Mouse (Mus musculus) brain, embryonic 14.5 days (tissue): ENCODE measurements around the gene Vkorc1l1. TPM values are rescaled to one million over a fixed set of nuclear protein-coding genes. Genes with fewer than 3 reads are reported as not detected.
A peak's percentile ranks its signal among the peaks of the same experiment; 100 is the strongest.

Source experiments
- DNase-seq: peaks from one replicate; pipeline ENCODE4 v3.0.0-alpha.2; 2011; ENCODE audit warnings: low read depth
- CTCF ChIP-seq: fragments of 200-500 bp; IDR thresholded peaks from 2 replicates; pipeline ENCODE4 v1.5.1; 2012; ENCODE audit warnings: inconsistent platforms, mild to moderate bottlenecking, moderate library complexity, borderline replicate concordance; ENCODE audit not compliant: insufficient read depth, insufficient read length; ENCODE audit errors: extremely low read depth
- POLR2A ChIP-seq: fragments of 200-500 bp; IDR thresholded peaks from 2 replicates; pipeline ENCODE4 v1.6.1; 2012; ENCODE audit warnings: mild to moderate bottlenecking, inconsistent platforms, borderline replicate concordance; ENCODE audit not compliant: poor library complexity, insufficient read depth, insufficient read length, severe bottlenecking; ENCODE audit errors: extremely low read depth
- polyA plus RNA-seq: library from polyadenylated mRNA; depleted of rRNA; stranded (reverse); fragments of >200 nt; gene quantifications from 2 replicates; pipeline ENCODE4 v1.2.3, GENCODE M21; 2012

Gene Vkorc1l1
- polyA plus RNA-seq, 1 experiment: 51.2 TPM

GRCm38 (mm10) chr5:129954473-129955254, 12.9 kb downstream of the Vkorc1l1 start:
- DNase-seq: no peak
- TF ChIP-seq CTCF: no peak
- TF ChIP-seq POLR2A: no peak

- TF ChIP-seq CTCF (no peak), POLR2A (no peak)
- peak; percentile 11 for DNase-seq
Measured at GRCm38 (mm10) chr5:129955792-129956191, 14.0 kb downstream of the Vkorc1l1 start.

DNA sequence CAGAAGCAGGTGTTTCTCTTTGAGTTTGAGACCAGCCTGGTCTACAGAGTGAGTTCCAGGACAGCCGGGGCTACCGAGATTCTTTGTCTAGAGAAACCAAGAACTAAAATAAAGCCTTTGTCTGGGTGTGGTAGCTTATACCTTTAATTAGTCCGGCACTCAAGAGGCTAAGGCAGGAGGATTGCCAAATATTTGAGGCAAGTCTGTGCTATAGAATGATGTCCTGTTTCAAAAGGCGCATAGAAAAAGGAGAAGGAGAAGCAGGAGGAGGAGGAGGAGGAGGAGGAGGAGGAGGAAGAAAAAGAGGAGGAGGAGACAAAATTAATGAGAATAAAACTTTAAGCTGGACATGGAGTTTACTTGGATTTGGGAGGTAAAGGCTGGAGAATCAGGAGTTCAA, 21.5 kb downstream of the Vkorc1l1 start:
- peak; percentile 7 for DNase-seq
- TF ChIP-seq CTCF: no peak
- TF ChIP-seq POLR2A: no peak

DNA sequence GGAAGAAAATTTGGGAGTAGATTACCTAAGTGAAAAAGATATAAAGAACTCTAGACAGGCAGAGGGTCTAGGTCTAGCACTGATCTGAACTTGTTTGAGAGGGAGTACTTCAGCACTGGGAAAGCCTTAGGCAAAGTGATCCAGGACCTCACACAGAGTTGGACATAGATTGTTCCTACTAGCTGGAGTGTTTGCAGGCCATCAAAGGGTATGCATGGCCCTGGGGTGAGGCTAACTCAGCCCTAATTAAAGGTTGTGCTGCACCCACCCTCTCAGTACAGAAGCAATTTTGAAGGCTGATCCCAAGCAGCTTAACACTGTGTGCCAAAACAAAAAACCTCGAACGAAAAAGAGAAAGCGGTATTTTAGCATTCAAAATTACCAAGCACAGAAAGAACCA, 24.7 kb downstream of the Vkorc1l1 start:
- no peak for TF ChIP-seq CTCF
- TF ChIP-seq POLR2A: no peak
- peak; percentile 26 for DNase-seq

- TF ChIP-seq POLR2A (no peak), CTCF (no peak)
- DNase-seq: peak; percentile 2
Measured at GRCm38 (mm10) chr5:129968417-129968816, 26.6 kb downstream of the Vkorc1l1 start.

DNA sequence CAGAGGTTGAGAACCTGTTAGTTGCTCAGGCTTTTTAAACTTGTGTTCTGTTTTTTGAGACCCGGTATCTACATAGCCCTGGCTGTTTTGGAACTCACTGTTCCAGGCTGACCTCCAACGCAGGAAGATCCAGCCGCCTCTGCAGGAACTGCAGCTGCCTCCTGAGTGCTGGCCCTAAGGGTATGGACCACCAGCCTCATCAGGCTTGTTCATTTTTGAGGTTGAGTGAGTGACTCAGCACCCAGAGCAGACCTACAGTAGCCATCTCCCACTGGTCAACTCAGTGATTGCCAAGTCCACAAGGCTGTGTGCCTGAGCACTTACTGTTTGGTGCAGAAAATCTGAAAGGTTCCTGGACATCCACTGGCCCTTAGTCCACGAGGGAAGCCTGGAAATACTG, 29.7 kb downstream of the Vkorc1l1 start:
- TF ChIP-seq POLR2A: no peak
- TF ChIP-seq CTCF: no peak
- no peak for DNase-seq

DNA sequence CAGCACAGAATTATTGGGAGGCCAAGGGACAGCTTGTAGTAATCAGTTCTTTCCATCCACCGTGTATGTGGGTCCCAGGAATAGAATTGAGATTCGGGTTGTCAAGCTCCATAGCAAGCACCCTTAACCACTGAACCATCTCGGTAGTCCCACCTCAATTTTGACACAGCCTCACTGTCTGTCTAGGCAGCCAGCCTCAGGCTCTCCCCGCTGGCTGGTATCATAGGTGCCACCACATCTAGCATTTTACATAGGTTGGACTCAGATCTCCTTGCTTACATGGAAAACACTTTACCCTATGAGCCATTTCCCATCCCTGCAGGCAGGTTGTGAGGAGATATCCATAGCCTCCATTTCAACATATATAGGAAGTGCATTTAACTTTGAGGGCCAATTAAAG, 32.6 kb downstream of the Vkorc1l1 start:
- no peak for DNase-seq
- TF ChIP-seq POLR2A (no peak), CTCF (no peak)

DNA sequence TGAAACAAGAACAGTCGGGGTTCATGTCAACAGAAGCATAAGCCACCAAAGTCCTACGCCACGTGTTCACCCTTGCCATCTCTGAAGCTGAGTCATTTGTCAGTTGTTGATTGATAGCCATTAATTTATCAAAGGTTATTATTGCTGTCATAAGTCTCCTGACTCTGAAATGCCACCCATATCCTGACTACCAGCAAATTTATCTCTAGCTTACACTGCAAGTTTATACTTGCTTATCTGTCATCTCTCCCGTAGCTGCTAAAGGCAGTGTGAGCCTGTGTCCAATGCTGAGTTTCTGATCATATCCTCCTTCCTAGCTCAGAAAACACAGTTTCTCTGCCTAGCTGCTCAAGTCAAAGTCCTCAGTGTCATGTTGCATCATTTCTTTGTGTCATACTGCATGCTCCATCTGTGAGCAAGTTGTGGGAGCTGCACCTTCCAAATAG, 33.1 kb downstream of the Vkorc1l1 start:
- TF ChIP-seq POLR2A: no peak
- no peak for TF ChIP-seq CTCF
- no peak for DNase-seq

- no peak for DNase-seq
- no peak for TF ChIP-seq POLR2A
- TF ChIP-seq CTCF: no peak
Measured at GRCm38 (mm10) chr5:129977768-129978167, 36.0 kb downstream of the Vkorc1l1 start.

GRCm38 (mm10) chr5:129978608-129979007, 36.8 kb downstream of the Vkorc1l1 start:
- DNase-seq: no peak
- no peak for TF ChIP-seq POLR2A
- TF ChIP-seq CTCF: no peak

GRCm38 (mm10) chr5:129980216-129980615, 38.4 kb downstream of the Vkorc1l1 start:
- DNase-seq: no peak
- TF ChIP-seq CTCF (no peak), POLR2A (no peak)

DNA sequence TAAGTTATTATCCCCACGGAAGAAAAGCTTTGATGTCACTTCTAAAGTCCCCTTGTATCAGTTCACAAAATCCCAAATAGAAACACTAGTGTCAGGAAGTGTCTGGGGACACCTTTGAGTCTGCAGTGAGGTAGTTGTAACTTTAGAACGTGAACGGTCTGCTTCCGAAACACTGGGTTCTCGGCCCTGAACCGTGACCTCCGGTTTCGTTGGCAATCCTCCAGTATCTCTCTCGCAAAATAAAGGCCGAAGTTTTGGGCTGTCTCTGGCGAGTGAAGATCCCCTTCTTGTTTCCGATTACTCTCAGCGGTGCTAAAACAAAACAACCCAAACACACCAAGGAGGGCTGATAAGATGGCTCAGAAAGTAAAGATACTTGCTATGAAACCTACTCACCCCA, 47.6 kb downstream of the Vkorc1l1 start:
- TF ChIP-seq POLR2A (no peak), CTCF (no peak)
- no peak for DNase-seq

DNA sequence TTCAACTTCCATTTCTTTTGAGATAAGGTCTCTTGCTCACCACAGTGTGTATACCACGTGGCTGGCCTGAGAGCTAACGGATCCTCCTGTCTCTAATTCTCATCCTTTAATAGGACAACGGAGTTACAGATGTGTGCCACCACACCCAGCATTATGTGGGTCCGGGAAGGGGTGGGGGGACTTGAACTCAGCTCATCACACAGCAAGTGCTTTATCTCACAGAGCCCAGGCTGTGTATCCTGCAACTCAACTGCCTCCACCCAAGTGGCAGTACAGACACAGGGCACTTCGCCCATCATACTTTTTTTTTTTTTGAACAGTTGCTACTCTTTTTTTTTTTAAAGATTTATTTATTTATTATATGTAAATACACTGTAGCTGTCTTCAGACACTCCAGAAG, 50.1 kb downstream of the Vkorc1l1 start:
- DNase-seq: no peak
- TF ChIP-seq POLR2A: no peak
- no peak for TF ChIP-seq CTCF
